Mouse (Mus musculus): ENCODE measurements around the gene Casz1. TPM values are rescaled to one million over a fixed set of nuclear protein-coding genes. Genes with fewer than 3 reads are reported as not detected.
A peak's percentile ranks its signal among the peaks of the same experiment; 100 is the strongest.

The Casz1 gene
- total RNA-seq, 1 experiment = 4.0 TPM

GRCm38 (mm10) chr4:148806836-148807235 lies 2.6 kb downstream of the Casz1 start:
- no peaks in the 10 kb centered on the region; a peak in 1 of 4 replicates for H3K4me1 ChIP-seq (ENCODE audit: control insufficient read depth in 2 of 2, insufficient read depth in 2 of 2, low read length in 2 of 2, poor library complexity in 1 of 2)
- DNase-seq (ENCODE audit: low read depth, low spot score) = no peak
- peak overlapping the region; percentile 73 to 78 for H3K4me3 ChIP-seq (ENCODE audit: insufficient read depth in 1 of 2, low read depth in 1 of 2, low read length in 2 of 2, poor library complexity in 1 of 2, severe bottlenecking in 1 of 2)
- no peak for TF ChIP-seq ZC3H11A (IDR thresholded peaks at IDR 0.05; ENCODE audit: borderline replicate concordance, low read depth, low read length)
- no peak for TF ChIP-seq MAFK (IDR thresholded peaks at IDR 0.05; ENCODE audit: insufficient read depth, low read depth, low read length)
- 0 out of 2 replicates have a peak, but pooled peaks have one; percentile 26 for TF ChIP-seq HCFC1 (IDR thresholded peaks at IDR 0.05; ENCODE audit: borderline replicate concordance, insufficient read depth, low read length)
- TF ChIP-seq CHD2 (IDR thresholded peaks at IDR 0.05; ENCODE audit: low read depth, low read length) = no peak
- H3K36me3 ChIP-seq (ENCODE audit: control insufficient read depth, insufficient read depth, low read length, poor library complexity, severe bottlenecking) = no peaks in the 10 kb centered on the region
- in situ Hi-C loops (cut with MboI; ENCODE audit: low sequenced_read_pairs in 2 of 2, unreplicated experiment in 2 of 2) = loop anchor here (5.0 to 10.0 kb wide), 2 partner anchors 105 to 108 kb away; no protein-coding TSS in a partner anchor
- no peak overlapping the region for H3K27ac ChIP-seq (ENCODE audit: insufficient read depth, low read depth, low read length, poor library complexity, severe bottlenecking)
- H3K9ac ChIP-seq (ENCODE audit: insufficient read depth, low read depth, low read length, poor library complexity, severe bottlenecking) = peak overlapping the region; percentile 24; the same call in 1 of the 2 replicates
- no peaks in the 10 kb centered on the region for H3K9me3 ChIP-seq (ENCODE audit: control insufficient read depth, insufficient read depth, low read depth, low read length)

DNA sequence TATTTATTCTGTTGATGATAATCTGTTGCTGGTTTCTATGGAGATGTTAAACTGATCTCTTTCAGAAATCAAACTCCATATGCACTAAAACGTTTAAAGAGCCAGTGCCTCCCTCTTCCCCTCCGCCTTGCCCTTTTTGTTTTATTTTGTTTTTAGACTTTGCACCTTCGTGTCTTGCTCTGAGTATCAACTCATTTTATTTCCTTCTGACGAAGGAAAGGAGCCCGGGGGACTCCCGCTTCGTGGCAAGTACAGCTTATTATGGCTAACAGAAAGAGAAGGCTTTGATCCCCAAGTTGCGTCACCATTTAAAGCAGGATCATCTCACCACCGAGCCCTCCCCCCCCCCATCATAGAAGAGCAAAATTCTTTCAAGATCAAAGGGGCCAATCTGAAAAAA lies 3.2 kb downstream of the Casz1 start:
- H3K36me3 ChIP-seq (ENCODE audit: control insufficient read depth, insufficient read depth, low read length, poor library complexity, severe bottlenecking) = no peaks in the 10 kb centered on the region
- in situ Hi-C loops (cut with MboI; ENCODE audit: low sequenced_read_pairs in 2 of 2, unreplicated experiment in 2 of 2) = loop anchor here (5.0 to 10.0 kb wide), 2 partner anchors 105 to 107 kb away; no protein-coding TSS in a partner anchor
- no peak overlapping the region for H3K9ac ChIP-seq (ENCODE audit: insufficient read depth, low read depth, low read length, poor library complexity, severe bottlenecking)
- no peaks in the 10 kb centered on the region; a peak in 1 of 4 replicates for H3K4me1 ChIP-seq (ENCODE audit: control insufficient read depth in 2 of 2, insufficient read depth in 2 of 2, low read length in 2 of 2, poor library complexity in 1 of 2)
- peak overlapping the region in 1 of 2 experiments; percentile 73; a peak in 2 of 4 replicates for H3K4me3 ChIP-seq (ENCODE audit: insufficient read depth in 1 of 2, low read depth in 1 of 2, low read length in 2 of 2, poor library complexity in 1 of 2, severe bottlenecking in 1 of 2)
- DNase-seq (ENCODE audit: low read depth, low spot score) = no peak
- no peaks in the 10 kb centered on the region for H3K9me3 ChIP-seq (ENCODE audit: control insufficient read depth, insufficient read depth, low read depth, low read length)
- TF ChIP-seq CHD2 (IDR thresholded peaks at IDR 0.05; ENCODE audit: low read depth, low read length) = no peak
- H3K27ac ChIP-seq (ENCODE audit: insufficient read depth, low read depth, low read length, poor library complexity, severe bottlenecking) = no peak overlapping the region

DNA sequence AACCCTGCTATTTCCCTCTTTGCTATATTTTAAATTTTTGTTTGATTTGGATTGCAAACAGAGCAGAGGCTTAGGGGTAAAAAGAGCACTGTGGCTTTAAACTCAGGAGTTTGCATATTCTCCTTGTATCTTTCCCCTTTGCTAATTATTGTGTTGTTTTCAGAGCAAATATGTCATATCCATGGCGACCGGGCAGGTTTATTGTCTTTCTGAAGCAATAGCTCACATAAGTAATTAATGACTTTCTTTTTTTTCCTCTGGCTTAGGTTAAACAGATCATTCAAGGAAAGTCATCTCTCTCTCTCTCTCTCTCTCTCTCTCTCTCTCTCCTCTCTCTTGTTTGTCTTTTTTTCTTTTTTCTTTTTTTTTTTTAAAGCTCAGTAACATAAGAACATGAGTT lies 4.6 kb downstream of the Casz1 start:
- no peak overlapping the region for H3K4me3 ChIP-seq (ENCODE audit: insufficient read depth in 1 of 2, low read depth in 1 of 2, low read length in 2 of 2, poor library complexity in 1 of 2, severe bottlenecking in 1 of 2)
- no peaks in the 10 kb centered on the region for H3K9me3 ChIP-seq (ENCODE audit: control insufficient read depth, insufficient read depth, low read depth, low read length)
- no peak overlapping the region for H3K27ac ChIP-seq (ENCODE audit: insufficient read depth, low read depth, low read length, poor library complexity, severe bottlenecking)
- H3K4me1 ChIP-seq (ENCODE audit: control insufficient read depth in 2 of 2, insufficient read depth in 2 of 2, low read length in 2 of 2, poor library complexity in 1 of 2) = no peaks in the 10 kb centered on the region; a peak in 1 of 4 replicates
- H3K9ac ChIP-seq (ENCODE audit: insufficient read depth, low read depth, low read length, poor library complexity, severe bottlenecking) = no peak overlapping the region
- in situ Hi-C loops (cut with MboI; ENCODE audit: low sequenced_read_pairs in 2 of 2, unreplicated experiment in 2 of 2) = loop anchor here (5.0 to 10.0 kb wide), 2 partner anchors 103 to 106 kb away; no protein-coding TSS in a partner anchor
- no peak for TF ChIP-seq CHD2 (IDR thresholded peaks at IDR 0.05; ENCODE audit: low read depth, low read length)
- no peak for TF ChIP-seq ZNF384 (IDR thresholded peaks at IDR 0.05; ENCODE audit: low read depth, low read length)
- TF ChIP-seq MAFK (IDR thresholded peaks at IDR 0.05; ENCODE audit: insufficient read depth, low read depth, low read length) = no peak
- no peak for TF ChIP-seq ZC3H11A (IDR thresholded peaks at IDR 0.05; ENCODE audit: borderline replicate concordance, low read depth, low read length)
- TF ChIP-seq HCFC1 (IDR thresholded peaks at IDR 0.05; ENCODE audit: borderline replicate concordance, insufficient read depth, low read length) = no peak
- no peak for DNase-seq (ENCODE audit: low read depth, low spot score)
- H3K36me3 ChIP-seq (ENCODE audit: control insufficient read depth, insufficient read depth, low read length, poor library complexity, severe bottlenecking) = no peaks in the 10 kb centered on the region

DNA sequence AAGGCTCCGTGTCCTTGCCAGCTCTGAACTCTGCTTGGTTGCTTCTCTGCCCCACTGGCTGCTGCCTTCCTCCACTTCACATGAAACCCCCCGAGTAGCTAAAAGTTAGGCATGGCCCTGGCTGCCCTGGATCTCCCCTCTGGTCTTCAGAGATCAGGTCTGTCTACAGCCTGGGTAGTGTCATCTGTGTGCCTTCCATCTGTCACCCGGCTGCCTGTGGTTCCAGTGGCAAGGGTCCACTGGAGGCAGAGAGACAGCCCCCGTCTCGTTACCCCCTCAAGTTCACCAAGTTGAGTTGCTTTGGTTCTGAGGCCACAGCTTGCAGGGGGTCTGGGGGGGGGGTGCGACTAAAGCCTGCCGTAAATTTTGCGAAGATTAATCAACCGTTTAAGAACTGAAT lies 6.5 kb downstream of the Casz1 start:
- H3K27ac ChIP-seq (ENCODE audit: insufficient read depth, low read depth, low read length, poor library complexity, severe bottlenecking) = no peak overlapping the region
- TF ChIP-seq CHD2 (IDR thresholded peaks at IDR 0.05; ENCODE audit: low read depth, low read length) (no peak), ZC3H11A (IDR thresholded peaks at IDR 0.05; ENCODE audit: borderline replicate concordance, low read depth, low read length) (no peak), ZNF384 (IDR thresholded peaks at IDR 0.05; ENCODE audit: low read depth, low read length) (no peak), HCFC1 (IDR thresholded peaks at IDR 0.05; ENCODE audit: borderline replicate concordance, insufficient read depth, low read length) (no peak), MAFK (IDR thresholded peaks at IDR 0.05; ENCODE audit: insufficient read depth, low read depth, low read length) (no peak)
- H3K9me3 ChIP-seq (ENCODE audit: control insufficient read depth, insufficient read depth, low read depth, low read length) = no peaks in the 10 kb centered on the region
- no peaks in the 10 kb centered on the region for H3K36me3 ChIP-seq (ENCODE audit: control insufficient read depth, insufficient read depth, low read length, poor library complexity, severe bottlenecking)
- H3K4me1 ChIP-seq (ENCODE audit: control insufficient read depth in 2 of 2, insufficient read depth in 2 of 2, low read length in 2 of 2, poor library complexity in 1 of 2) = peaks cover 0 to 5% of the 10 kb centered on the region in 2 experiments; a peak in 2 of 4 replicates
- DNase-seq (ENCODE audit: low read depth, low spot score) = no peak
- H3K4me3 ChIP-seq (ENCODE audit: insufficient read depth in 1 of 2, low read depth in 1 of 2, low read length in 2 of 2, poor library complexity in 1 of 2, severe bottlenecking in 1 of 2) = no peak overlapping the region
- no peak overlapping the region for H3K9ac ChIP-seq (ENCODE audit: insufficient read depth, low read depth, low read length, poor library complexity, severe bottlenecking)
- in situ Hi-C loops (cut with MboI; ENCODE audit: low sequenced_read_pairs in 2 of 2, unreplicated experiment in 2 of 2) = no loop called here

- Histone ChIP-seq H3K9ac (ENCODE audit: insufficient read depth, low read depth, low read length, poor library complexity, severe bottlenecking) (no peak overlapping the region), H3K4me1 (ENCODE audit: control insufficient read depth in 2 of 2, insufficient read depth in 2 of 2, low read length in 2 of 2, poor library complexity in 1 of 2) (peaks cover 3 to 9% of the 10 kb centered on the region in 2 experiments; a peak in 2 of 4 replicates), H3K9me3 (ENCODE audit: control insufficient read depth, insufficient read depth, low read depth, low read length) (no peaks in the 10 kb centered on the region), H3K36me3 (ENCODE audit: control insufficient read depth, insufficient read depth, low read length, poor library complexity, severe bottlenecking) (no peaks in the 10 kb centered on the region), H3K27ac (ENCODE audit: insufficient read depth, low read depth, low read length, poor library complexity, severe bottlenecking) (no peak overlapping the region), H3K4me3 (ENCODE audit: insufficient read depth in 1 of 2, low read depth in 1 of 2, low read length in 2 of 2, poor library complexity in 1 of 2, severe bottlenecking in 1 of 2) (no peak overlapping the region)
- TF ChIP-seq ZC3H11A (IDR thresholded peaks at IDR 0.05; ENCODE audit: borderline replicate concordance, low read depth, low read length) (no peak), ZNF384 (IDR thresholded peaks at IDR 0.05; ENCODE audit: low read depth, low read length) (no peak), HCFC1 (IDR thresholded peaks at IDR 0.05; ENCODE audit: borderline replicate concordance, insufficient read depth, low read length) (no peak), MAFK (IDR thresholded peaks at IDR 0.05; ENCODE audit: insufficient read depth, low read depth, low read length) (no peak), CHD2 (IDR thresholded peaks at IDR 0.05; ENCODE audit: low read depth, low read length) (no peak)
- in situ Hi-C loops (cut with MboI; ENCODE audit: low sequenced_read_pairs in 2 of 2, unreplicated experiment in 2 of 2) = no loop called here
- no peak for DNase-seq (ENCODE audit: low read depth, low spot score)
Measured at GRCm38 (mm10) chr4:148811940-148812339, 7.7 kb downstream of the Casz1 start.

All from ES-E14 (cell line).